Mouse (Mus musculus) skeletal muscle tissue, adult 2 months (tissue): ENCODE measurements around the gene Enthd1.

ENCODE experiments used
- DNase-seq: peaks from one replicate; pipeline ENCODE4 v3.0.0-alpha.2; 2012; ENCODE audit warnings: low read depth, low spot score

Gene Enthd1

GRCm38 (mm10) chr15:80407873-80408272, 157.1 kb downstream of the Enthd1 start:
- DNase-seq: no peak
